Mouse (Mus musculus): ENCODE data around the gene Slc5a11.

GRCm38 (mm10) chr7:123244833-123245232 is 30.3 kb downstream of the Slc5a11 start:
- no peak for TF ChIP-seq POLR2A (IDR thresholded peaks at IDR 0.05; ENCODE audit: borderline replicate concordance, extremely low read depth, low read depth, low read length)
- TF ChIP-seq CTCF (IDR thresholded peaks at IDR 0.05; ENCODE audit: insufficient read depth, low read length): no peak

All from lung, adult 2 months (tissue).